Comparison of ENCODE assay signal across 28 mouse cellular contexts in genomic region chr1:171018737-171019136, GRCm38 (mm10). TPM values are rescaled to one million over a fixed set of nuclear protein-coding genes. Genes with fewer than 3 reads are reported as not detected.
DNase-seq lines count a peak whose midpoint lies in the region; ATAC-seq and TF ChIP-seq lines count a peak whose summit lies in the region.
"Had no signal": no experiment of that assay in that cellular context is flagged by ENCODE, and none has a peak within 500 bp of the region (broad histone marks: within the 10 kb centered on the region; RNA-seq: fewer than 3 reads in every experiment).

Fcgr4 (plus strand) TSS chr1:171018920.

- peaks cover 15 to 30% of the 10 kb centered on the region in 2 experiments for H3K36me3 ChIP-seq in CH12.LX (replicated peaks in 1 of 2; ENCODE audit: control insufficient read depth in 1 of 2, insufficient read depth in 1 of 2, low read length in 1 of 2)
- no peaks in the 10 kb centered on the region for H3K36me3 ChIP-seq in forebrain, embryonic 11.5 days (ENCODE audit: control insufficient read depth, insufficient read depth, low read length)
- H3K36me3 ChIP-seq: embryonic facial prominence, embryonic 13.5 days; heart, embryonic 13.5 days; hindbrain, embryonic 12.5 days; limb, embryonic 12.5 days; midbrain, embryonic 10.5 days; neural tube, embryonic 15.5 days had no signal

- H3K79me2 ChIP-seq in CH12.LX (replicated peaks; ENCODE audit: control insufficient read depth, extremely low read depth, insufficient read depth, poor library complexity, severe bottlenecking): no peaks in the 10 kb centered on the region

- peak within 1 kb of the TSS; percentile 21; the same call in 1 of the 2 replicates for H3K27ac ChIP-seq in CH12.LX (ENCODE audit: insufficient read depth, low read depth)
- H3K27ac ChIP-seq in bone marrow, adult 2 months (ENCODE audit: control insufficient read depth, insufficient read depth, low read depth, low read length, poor library complexity): peak within 1 kb of the TSS; percentile 96
- no peak within 1 kb of the TSS for H3K27ac ChIP-seq in forebrain, embryonic 11.5 days (ENCODE audit: low read depth, low read length)
- H3K27ac ChIP-seq: embryonic facial prominence, embryonic 13.5 days; heart, adult 2 months; heart, embryonic 13.5 days; hindbrain, embryonic 12.5 days; limb, embryonic 12.5 days; midbrain, embryonic 10.5 days; neural tube, embryonic 15.5 days had no signal

- 30% methylated on average over 2 of the region's 2 CpGs for WGBS in bone marrow, adult 2 months
- 92% methylated on average over 2 of the region's 2 CpGs for WGBS in forebrain, embryonic 11.5 days

- H3K4me2 ChIP-seq in CH12.LX (ENCODE audit: insufficient read depth, low read depth, poor library complexity, severe bottlenecking): peak within 1 kb of the TSS; percentile 83
- H3K4me2 ChIP-seq in forebrain, embryonic 11.5 days (ENCODE audit: low read depth, low read length, severe bottlenecking): no peak within 1 kb of the TSS
- H3K4me2 ChIP-seq: embryonic facial prominence, embryonic 13.5 days; heart, embryonic 13.5 days; hindbrain, embryonic 12.5 days; limb, embryonic 12.5 days; neural tube, embryonic 15.5 days had no signal

- TF ChIP-seq RAD21 in CH12.LX (IDR thresholded peaks at IDR 0.05; ENCODE audit: low read depth, low read length): no peak

- dilution Hi-C loops in CH12.LX (cut with MboI; ENCODE audit: extremely low pct_ligation_motif_present, extremely low pct_unique_long_range_greater_than_20kb, low sequenced_read_pairs): no loop called here

- peak; percentile 17 for ATAC-seq in granulocyte monocyte progenitor cell, adult 5-6 weeks (replicated peaks; ENCODE audit: poor library complexity, severe bottlenecking)
- peak; percentile 23 for ATAC-seq in megakaryocyte progenitor cell, adult 5-6 weeks (replicated peaks; ENCODE audit: poor library complexity)
- ATAC-seq in forebrain, embryonic 11.5 days (replicated peaks; ENCODE audit: low FRiP score): no peak
- ATAC-seq: forebrain, embryonic 16.5 days; midbrain, embryonic 16.5 days had no signal

- H3K9ac ChIP-seq in CH12.LX (ENCODE audit: insufficient read depth, low read depth): peak within 1 kb of the TSS; percentile 72
- no peak within 1 kb of the TSS for H3K9ac ChIP-seq in forebrain, embryonic 11.5 days (ENCODE audit: low read length)
- H3K9ac ChIP-seq: embryonic facial prominence, embryonic 13.5 days; heart, embryonic 13.5 days; hindbrain, embryonic 12.5 days; limb, embryonic 12.5 days; neural tube, embryonic 15.5 days had no signal

- TF ChIP-seq CTCF in CH12.LX (conservative IDR thresholded peaks at IDR 0.05 in 1 of 2, IDR thresholded peaks at IDR 0.05 in 1 of 2; ENCODE audit: low read depth in 2 of 2, low read length in 2 of 2): no peak
- TF ChIP-seq CTCF in bone marrow, adult 2 months (IDR thresholded peaks at IDR 0.05; ENCODE audit: control insufficient read depth, insufficient read depth, low read length): no peak

- in situ Hi-C loops in CH12.LX (cut with MboI; ENCODE audit: low pct_ligation_motif_present, low pct_unique_long_range_greater_than_20kb, low sequenced_read_pairs): no loop called here

- peak; percentile 58; the same call in 1 of the 2 replicates for TF ChIP-seq POLR2A in CH12.LX (IDR thresholded peaks at IDR 0.05; ENCODE audit: low read depth, low read length)
- no peak for TF ChIP-seq POLR2A in bone marrow, adult 2 months (IDR thresholded peaks at IDR 0.05; ENCODE audit: borderline replicate concordance, control insufficient read depth, low read depth, low read length)

- H3K27me3 ChIP-seq in CH12.LX (replicated peaks): no peaks in the 10 kb centered on the region
- no peaks in the 10 kb centered on the region for H3K27me3 ChIP-seq in forebrain, embryonic 11.5 days (ENCODE audit: control insufficient read depth, insufficient read depth, low read length)
- H3K27me3 ChIP-seq: embryonic facial prominence, embryonic 13.5 days; heart, embryonic 13.5 days; hindbrain, embryonic 12.5 days; limb, embryonic 12.5 days; neural tube, embryonic 15.5 days had no signal

- H3K9me3 ChIP-seq in CH12.LX (replicated peaks; ENCODE audit: low read length): peaks cover 6% of the 10 kb centered on the region
- H3K9me3 ChIP-seq in forebrain, embryonic 11.5 days (ENCODE audit: control insufficient read depth, low read length): no peaks in the 10 kb centered on the region
- H3K9me3 ChIP-seq: embryonic facial prominence, embryonic 13.5 days; heart, embryonic 13.5 days; hindbrain, embryonic 12.5 days; limb, embryonic 12.5 days; midbrain, embryonic 10.5 days; neural tube, embryonic 15.5 days had no signal

- peak; percentile 56 for DNase-seq in CH12.LX (ENCODE audit: extremely low read depth)
- no peak for DNase-seq in ovary, postnatal 10 days (ENCODE audit: low spot score)
- no peak for DNase-seq in adrenal gland, adult 2 months
- no peak for DNase-seq in forebrain, embryonic 11.5 days (ENCODE audit: low spot score)
- DNase-seq in MN1 (ENCODE audit: low spot score): no peak
- DNase-seq: adrenal gland, postnatal 25 days; cerebellum, adult 11-12 months; cerebellum, postnatal 14 days; gastrocnemius, postnatal 25 days; heart, adult 2 months; heart, postnatal 14 days; kidney, adult 18-20 months; kidney, postnatal 10 days; lung, adult 18-20 months; lung, postnatal 14 days had no signal

- H3K4me1 ChIP-seq in CH12.LX (ENCODE audit: control insufficient read depth in 1 of 2, insufficient read depth in 2 of 2): peaks cover 16 to 44% of the 10 kb centered on the region in 2 experiments
- H3K4me1 ChIP-seq in bone marrow, adult 2 months (ENCODE audit: control insufficient read depth, insufficient read depth, low read length): peaks cover 1% of the 10 kb centered on the region; the same call in 1 of the 2 replicates
- H3K4me1 ChIP-seq in forebrain, embryonic 11.5 days (replicated peaks; ENCODE audit: control insufficient read depth, insufficient read depth, low read length): no peaks in the 10 kb centered on the region
- H3K4me1 ChIP-seq: embryonic facial prominence, embryonic 13.5 days; heart, embryonic 13.5 days; hindbrain, embryonic 12.5 days; limb, embryonic 12.5 days; midbrain, embryonic 10.5 days; neural tube, embryonic 15.5 days had no signal

- peak within 1 kb of the TSS; percentile 55 to 59 (median 58) for H3K4me3 ChIP-seq in CH12.LX (replicated peaks in 1 of 3; ENCODE audit: low read depth in 2 of 3, low read length in 2 of 3, poor library complexity in 1 of 3)
- peak within 1 kb of the TSS; percentile 27 for H3K4me3 ChIP-seq in bone marrow, adult 2 months (replicated peaks; ENCODE audit: control insufficient read depth, low read depth, low read length)
- no peak within 1 kb of the TSS for H3K4me3 ChIP-seq in forebrain, embryonic 11.5 days (ENCODE audit: low read depth, low read length)
- H3K4me3 ChIP-seq: embryonic facial prominence, embryonic 13.5 days; heart, adult 2 months; heart, embryonic 13.5 days; hindbrain, embryonic 12.5 days; limb, embryonic 12.5 days; midbrain, embryonic 10.5 days; neural tube, embryonic 15.5 days had no signal

- TF ChIP-seq EP300 in CH12.LX (IDR thresholded peaks at IDR 0.05; ENCODE audit: low read length): peak; percentile 62

TF ChIP-seq in CH12.LX, 34 proteins besides CTCF, POLR2A, EP300 and RAD21 (continues in another document):
- TF ChIP-seq ZKSCAN1 (IDR thresholded peaks at IDR 0.05; ENCODE audit: borderline replicate concordance, low read depth, low read length) (no peak), ZNF384 (IDR thresholded peaks at IDR 0.05; ENCODE audit: low read depth, low read length) (no peak), MAZ (IDR thresholded peaks at IDR 0.05; ENCODE audit: low read depth, low read length) (0 out of 2 replicates have a peak, but pooled peaks have one; percentile 29), CHD2 (IDR thresholded peaks at IDR 0.05; ENCODE audit: low read length) (peak; percentile 33; the same call in 1 of the 2 replicates), MYC (IDR thresholded peaks at IDR 0.05; ENCODE audit: low read depth, low read length) (peak; percentile 88), NELFE (IDR thresholded peaks at IDR 0.05; ENCODE audit: low read depth, low read length) (peak; percentile 74), PAX5 (IDR thresholded peaks at IDR 0.05; ENCODE audit: low read length) (no peak), ETS1 (conservative IDR thresholded peaks at IDR 0.05; ENCODE audit: low read depth, low read length) (peak; percentile 48; the same call in 1 of the 2 replicates), POLR2AphosphoS2 (IDR thresholded peaks at IDR 0.05; ENCODE audit: low read depth, low read length) (no peak), MAX (IDR thresholded peaks at IDR 0.05; ENCODE audit: low read length) (peak; percentile 80), SIN3A (IDR thresholded peaks at IDR 0.05; ENCODE audit: low read length) (peak; percentile 77; the same call in 1 of the 2 replicates), TCF12 (IDR thresholded peaks at IDR 0.05; ENCODE audit: low read depth, low read length) (peak; percentile 58; the same call in 1 of the 2 replicates), MXI1 (IDR thresholded peaks at IDR 0.05; ENCODE audit: low read depth, low read length) (peak; percentile 85), IRF4 (IDR thresholded peaks at IDR 0.05; ENCODE audit: low read depth, low read length) (peak; percentile 62; the same call in 1 of the 2 replicates), JUND (conservative IDR thresholded peaks at IDR 0.05; ENCODE audit: low read depth, low read length) (0 out of 2 replicates have a peak, but pooled peaks have one; percentile 15), HCFC1 (IDR thresholded peaks at IDR 0.05; ENCODE audit: low read depth, low read length) (peak; percentile 58), MEF2A (IDR thresholded peaks at IDR 0.05; ENCODE audit: borderline replicate concordance, low read depth, low read length) (0 out of 2 replicates have a peak, but pooled peaks have one; percentile 3), BHLHE40 (IDR thresholded peaks at IDR 0.05; ENCODE audit: low read depth, low read length) (peak; percentile 9; the same call in 1 of the 2 replicates), ZMIZ1 (IDR thresholded peaks at IDR 0.05; ENCODE audit: low read depth, low read length) (peak; percentile 45; the same call in 1 of the 2 replicates)

RNA-seq across cellular contexts. Expression of gene Fcgr4, which starts in this region (rescaled TPM):
- 48.4 and 56.8 TPM in 2 replicates for total RNA-seq in CH12.LX (2012; rRNA removed)
- 41.8 and 50.2 TPM in 2 replicates for total RNA-seq in CH12.LX (2014; rRNA removed)
- polyA plus RNA-seq in CH12.LX (2012; ENCODE audit: insufficient read length, low read depth): 46.7 and 52.8 TPM in 2 replicates
- 10.4 and 24.3 TPM in 2 replicates for polyA plus RNA-seq in bone marrow, adult 2 months (2011; ENCODE audit: insufficient read depth, insufficient read length, low replicate concordance, missing spikeins)
- 0.58 and 2.9 TPM in 2 replicates for total RNA-seq in granulocyte monocyte progenitor cell, adult 5-6 weeks (2014; fragmentation: Nextera tagmentation)
- total RNA-seq in granulocyte monocyte progenitor cell, adult 5-6 weeks (2017): 3.1 and 3.5 TPM in 2 replicates
- total RNA-seq in megakaryocyte progenitor cell, adult 5-6 weeks (2015): 5.4 and 10.5 TPM in 2 replicates
- 7.7 and 8.0 TPM in 2 replicates for total RNA-seq in megakaryocyte progenitor cell, adult 5-6 weeks (2017)
- 1 to 10 TPM; 5.1 to 6.9 TPM for total RNA-seq in adrenal gland, adult 2 months (2021)
- polyA plus RNA-seq in adrenal gland, adult 2 months (2012; rRNA removed): 1.6 and 2.0 TPM in 2 replicates
- polyA plus RNA-seq in forebrain, embryonic 11.5 days (2014; fragmentation: Nextera tagmentation; extraction: Ambion mirVana): 0.21 and 0.35 TPM in 2 replicates
- total RNA-seq: gastrocnemius, postnatal 25 days; left cerebral cortex, postnatal 10 days had no signal
- polyA plus RNA-seq: midbrain, embryonic 10.5 days; testis, adult 2 months had no signal
